Mouse (Mus musculus): ENCODE measurements around the gene Gsap.
A peak's percentile ranks its signal among the peaks of the same experiment; 100 is the strongest.
"Not testable (repeated sequence)": the region's sequence is repeated elsewhere in the genome, so short reads cannot be mapped to it uniquely, and the experiment has no call there.

The Gsap gene

DNA sequence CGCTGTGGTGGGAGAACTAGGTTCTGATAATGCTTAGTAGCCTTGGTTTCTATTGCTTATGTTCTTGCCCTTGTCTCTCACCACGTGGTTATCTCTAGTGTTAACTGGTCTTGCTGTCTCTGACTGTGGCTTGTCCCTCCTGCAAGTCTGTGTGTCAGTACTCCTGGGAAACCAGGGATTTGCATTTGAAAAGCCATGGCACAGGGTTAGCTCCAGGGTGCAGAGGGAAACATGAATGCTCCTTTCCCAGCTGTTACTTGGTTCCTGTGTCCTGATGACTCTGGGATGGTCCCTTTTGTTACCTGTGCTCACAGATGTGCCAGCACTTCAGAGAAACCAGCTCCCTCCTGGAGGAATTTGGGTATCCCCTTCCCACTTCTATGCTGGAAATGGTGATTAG, 3.0 kb upstream of the Gsap start:
- DNase-seq (ENCODE audit: low spot score): not testable (repeated sequence)

DNA sequence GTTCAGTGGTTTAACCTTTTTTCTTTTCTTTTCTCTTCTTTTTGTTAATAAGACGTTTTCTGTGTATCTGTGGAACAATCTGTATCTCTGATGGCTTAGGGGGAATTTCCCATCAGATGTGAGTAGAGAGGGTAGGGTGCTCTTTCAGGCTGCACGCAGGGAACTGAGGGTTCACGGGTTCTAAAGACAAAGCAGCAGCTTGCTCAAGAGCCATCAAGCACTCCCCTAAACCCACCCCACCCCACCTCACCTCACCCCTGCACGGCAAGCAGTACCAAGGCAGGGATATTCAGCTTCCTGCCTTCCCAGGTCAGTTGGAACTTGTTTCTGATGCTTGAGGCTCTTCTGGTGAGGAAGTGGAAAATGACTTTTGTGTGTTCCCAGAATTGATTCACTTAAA, 766 bp downstream of the Gsap start:
- DNase-seq (ENCODE audit: low spot score): no peak

DNA sequence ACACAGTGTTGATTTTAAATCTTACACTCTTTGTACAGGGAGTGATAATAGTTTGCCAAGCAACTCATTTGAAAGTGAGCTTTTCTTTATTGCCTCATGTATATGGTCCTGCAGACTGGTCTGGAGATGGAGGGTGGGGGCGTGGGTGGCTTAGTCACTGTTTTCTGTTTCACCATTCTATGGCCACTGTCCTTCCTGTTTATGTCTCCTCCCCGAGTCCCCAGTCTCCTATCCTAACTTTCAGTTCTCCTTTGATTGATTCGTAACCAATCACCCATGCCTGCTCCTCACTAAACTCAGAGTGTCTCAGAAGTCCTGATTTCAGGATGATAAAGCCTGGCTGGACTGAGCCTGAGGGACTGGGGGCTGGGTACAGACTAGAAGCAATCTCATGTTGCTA, 2.4 kb downstream of the Gsap start:
- no peak for DNase-seq (ENCODE audit: low spot score)

DNA sequence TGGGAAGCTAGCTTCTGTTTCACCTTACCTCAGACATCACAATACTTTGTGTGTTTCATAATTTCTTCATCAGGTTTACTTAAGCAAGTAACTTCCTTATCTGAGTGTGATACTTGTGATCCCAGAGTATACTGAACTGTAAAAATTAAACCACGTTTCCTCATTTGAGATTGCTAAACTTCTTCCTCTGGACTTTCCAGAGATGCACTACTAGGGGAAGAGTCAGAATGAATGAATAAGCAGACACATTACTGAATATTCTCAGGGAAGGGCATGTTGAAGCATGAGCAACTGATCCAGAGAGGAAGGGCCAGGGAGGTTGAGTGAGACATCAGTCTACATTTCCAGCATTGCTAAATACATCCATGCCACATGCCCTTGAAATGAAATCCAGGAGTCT, 3.0 kb downstream of the Gsap start:
- DNase-seq (ENCODE audit: low spot score): no peak

DNA sequence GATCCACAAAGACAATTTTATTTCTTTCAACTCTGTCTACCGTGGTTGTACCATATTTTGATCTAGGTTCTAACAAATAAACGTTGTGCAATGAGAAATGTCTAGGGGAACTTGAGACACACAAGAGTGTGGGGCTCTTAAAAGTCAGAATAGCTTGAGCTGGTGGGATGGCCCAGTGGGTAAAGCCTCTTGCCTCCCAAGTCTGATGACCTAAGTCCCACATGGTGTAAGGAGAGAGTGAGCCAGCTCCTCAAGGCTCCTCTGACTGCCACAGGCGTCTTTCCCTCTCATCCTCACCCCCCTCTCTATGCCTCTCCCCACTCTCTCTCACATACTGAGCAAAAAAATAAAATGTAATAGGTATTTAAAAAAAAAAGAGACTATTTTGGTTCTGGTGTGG, 3.4 kb downstream of the Gsap start:
- DNase-seq (ENCODE audit: low spot score): no peak

DNA sequence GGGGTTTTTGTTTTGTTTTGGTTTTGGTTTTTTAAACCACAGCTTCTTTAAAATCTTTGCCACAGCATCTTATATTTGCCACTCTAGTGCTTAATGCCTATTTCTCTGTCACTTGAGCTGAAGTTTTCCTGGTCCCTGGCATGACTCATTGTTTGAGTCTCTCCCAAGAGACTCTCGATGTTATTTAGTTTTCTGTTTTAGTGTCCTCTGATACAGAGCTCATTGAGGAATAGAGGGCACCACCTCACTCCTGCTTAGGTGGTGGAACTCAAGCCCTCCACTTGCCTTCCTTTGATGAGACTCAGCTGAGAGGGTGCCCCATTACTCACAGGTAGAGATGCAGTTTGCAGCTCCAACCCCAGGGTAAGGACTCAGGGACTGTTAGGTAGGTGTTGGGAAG, 17.4 kb downstream of the Gsap start:
- DNase-seq (ENCODE audit: low spot score): no peak

DNA sequence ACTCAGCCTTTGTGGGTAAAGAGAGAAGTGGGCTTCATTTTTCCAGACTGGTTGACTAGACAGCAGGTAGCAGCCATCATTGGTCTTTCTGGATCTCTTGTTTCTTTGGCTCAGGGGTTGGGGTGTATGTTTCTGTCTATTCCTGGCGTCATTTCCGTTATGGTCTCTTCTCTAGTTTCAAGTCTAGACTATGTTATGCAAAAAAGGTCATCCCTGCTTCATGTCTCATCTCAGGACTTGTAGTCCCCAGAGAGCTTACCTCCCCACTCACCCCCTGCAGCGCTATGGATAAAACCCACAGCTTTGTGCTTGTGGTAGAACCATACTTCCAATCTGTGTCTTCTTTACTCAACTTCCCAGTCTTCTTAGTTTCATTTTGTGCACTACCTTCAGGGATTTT, 18.1 kb downstream of the Gsap start:
- no peak for DNase-seq (ENCODE audit: low spot score)

DNA sequence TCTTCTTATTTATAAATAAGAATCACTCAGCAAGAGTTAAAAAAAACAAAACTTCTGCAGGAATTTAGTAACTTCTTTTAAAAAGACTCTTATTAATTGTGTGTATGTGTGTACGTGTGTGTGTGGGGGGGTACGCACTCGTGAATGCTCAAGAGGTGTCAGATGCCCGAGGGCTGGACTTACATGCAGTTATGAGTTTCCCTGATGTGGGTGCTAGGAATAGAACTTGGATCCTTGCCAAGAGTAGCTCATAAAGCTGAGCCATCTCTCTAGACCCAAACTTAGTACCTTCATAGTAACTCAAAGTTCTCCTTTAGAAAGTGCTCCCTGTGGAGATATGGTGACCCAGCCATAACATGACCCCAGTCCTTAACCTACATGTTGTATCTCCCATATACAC, 20.0 kb downstream of the Gsap start:
- no peak for DNase-seq (ENCODE audit: low spot score)

DNA sequence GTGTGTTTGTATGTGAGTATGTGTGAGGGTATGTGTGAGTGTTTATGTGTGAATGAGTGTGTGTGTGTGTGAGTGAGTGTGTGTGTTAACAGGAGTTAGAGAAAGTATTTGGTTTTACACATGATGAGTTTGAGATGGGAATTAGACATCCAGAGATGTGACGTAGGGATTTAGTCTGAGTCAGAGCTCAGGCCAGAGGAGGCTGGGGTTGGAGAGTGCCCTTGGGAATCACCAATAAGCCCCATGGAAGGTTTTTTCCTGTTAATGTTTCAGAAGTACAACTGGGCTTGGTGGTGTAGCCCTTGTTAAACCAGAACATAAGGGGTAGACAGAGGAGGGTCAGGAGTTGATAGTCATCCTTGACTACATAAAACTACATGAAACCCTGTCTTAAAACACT, 25.4 kb downstream of the Gsap start:
- no peak for DNase-seq (ENCODE audit: low spot score)

DNA sequence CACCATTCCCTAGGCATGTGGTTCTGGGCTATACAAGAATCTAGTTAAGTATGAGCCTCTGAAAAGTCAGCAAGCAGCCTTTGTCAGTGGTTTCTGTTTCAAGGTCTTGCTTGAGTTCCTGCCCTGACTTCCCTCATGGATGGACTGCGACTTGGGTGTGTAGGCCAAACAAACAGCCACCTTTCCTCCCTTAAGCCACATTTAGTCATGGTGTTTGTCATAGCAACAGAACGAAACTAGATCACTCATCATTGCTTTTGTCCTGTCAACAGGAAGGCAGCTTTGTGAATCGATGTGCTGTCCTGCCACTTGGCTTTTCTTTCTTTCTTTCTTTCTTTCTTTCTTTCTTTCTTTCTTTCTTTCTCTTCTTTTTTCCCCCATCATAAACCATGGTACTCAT, 26.9 kb downstream of the Gsap start:
- DNase-seq (ENCODE audit: low spot score): no peak

DNA sequence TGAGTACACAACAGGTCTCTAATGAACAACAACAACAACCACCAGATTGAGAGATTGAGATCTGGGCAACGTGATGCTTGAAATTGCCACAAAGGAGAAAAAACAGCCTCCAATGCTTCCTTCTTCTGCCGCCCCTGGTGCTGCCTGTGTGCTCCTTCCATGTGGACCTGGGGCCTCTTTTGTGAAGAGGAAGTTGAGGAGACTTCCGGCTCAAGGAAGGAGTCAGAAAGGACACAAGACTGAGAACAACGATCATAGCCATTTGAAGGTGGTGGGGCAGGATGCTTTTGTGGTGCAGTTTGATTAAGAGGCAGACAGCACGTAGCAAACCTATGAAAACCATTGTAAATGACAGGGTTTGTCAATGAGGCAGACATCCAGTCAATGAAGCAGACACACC, 27.7 kb downstream of the Gsap start:
- DNase-seq (ENCODE audit: low spot score): no peak

DNA sequence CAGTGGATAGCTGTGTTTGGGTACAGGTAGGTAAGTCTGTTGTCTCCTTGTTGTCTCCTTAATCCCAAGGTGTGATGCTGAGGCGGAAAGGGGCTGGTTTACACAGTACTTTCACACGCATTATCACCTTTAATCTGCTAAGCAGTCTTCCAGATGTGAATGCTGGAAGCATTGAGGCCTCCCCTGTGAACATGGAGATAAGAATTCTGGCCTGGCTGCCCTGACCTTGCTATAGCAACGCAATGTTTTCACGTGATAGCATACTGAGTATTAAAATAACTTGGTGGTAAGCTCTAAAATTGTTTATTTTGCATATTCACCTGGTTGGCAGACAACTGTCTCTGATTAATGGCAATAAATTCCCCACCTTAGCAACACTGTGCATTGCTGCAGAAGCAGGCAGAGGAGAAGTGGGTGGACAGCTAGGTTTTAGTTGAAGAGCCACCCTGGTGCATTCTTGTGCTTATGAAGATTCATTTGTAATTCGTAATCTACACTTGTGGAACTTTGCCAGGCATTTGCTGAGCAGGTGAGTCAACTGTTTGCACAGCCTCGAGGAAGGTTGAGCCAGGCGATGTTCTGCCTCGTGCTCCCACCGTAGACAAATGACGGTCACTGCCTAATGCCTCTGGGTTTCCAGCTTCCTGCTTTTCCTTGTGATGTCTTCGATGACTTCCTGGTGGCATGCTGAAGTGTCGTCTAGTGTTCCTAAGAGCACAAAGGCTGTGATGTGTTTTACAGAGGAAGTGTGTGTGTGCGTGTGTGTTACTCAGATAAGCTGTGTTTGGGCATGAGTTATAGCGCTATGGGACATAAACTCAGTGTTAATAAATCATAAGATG, 31.6 kb downstream of the Gsap start:
- DNase-seq (ENCODE audit: low spot score): no peak

DNA sequence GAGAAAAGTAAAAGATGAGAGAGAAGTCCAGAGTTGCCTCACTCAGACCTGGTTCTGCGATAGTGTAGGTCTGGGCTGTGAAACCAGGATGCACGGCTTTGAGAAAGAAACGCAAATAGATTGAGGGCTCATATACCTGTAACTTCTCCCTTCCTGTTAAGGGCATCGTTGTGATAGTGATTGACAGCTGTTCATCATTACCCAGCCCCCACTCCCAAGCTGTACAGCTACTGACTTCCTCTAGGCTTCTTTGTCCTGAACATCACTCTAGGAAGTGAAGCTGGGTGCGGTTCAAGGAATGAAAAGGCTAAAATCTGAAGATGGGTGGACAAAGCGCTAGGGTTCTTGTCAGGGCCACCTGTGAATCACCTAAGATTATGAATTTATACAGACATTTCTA, 46.8 kb downstream of the Gsap start:
- DNase-seq (ENCODE audit: low spot score): no peak

DNA sequence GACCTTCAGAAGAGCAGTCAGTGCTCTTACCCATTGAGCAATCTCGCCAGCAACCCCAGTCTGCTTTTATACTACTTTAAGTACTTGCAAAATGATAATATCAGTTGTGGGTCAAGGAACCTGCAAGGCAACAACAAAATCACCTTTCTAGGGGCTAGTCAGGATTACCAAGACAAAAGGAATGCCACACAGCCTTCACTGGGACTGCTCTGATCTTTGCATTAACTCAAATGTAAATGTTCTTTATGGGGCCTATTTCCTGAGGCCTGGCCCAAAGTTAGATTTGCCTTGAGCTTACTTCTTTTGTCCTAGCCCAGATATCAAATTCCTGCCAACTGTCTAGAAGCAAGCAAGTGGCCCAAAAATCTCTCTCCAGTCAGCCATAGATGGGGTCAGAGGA, 58.5 kb downstream of the Gsap start:
- DNase-seq (ENCODE audit: low spot score): no peak

DNA sequence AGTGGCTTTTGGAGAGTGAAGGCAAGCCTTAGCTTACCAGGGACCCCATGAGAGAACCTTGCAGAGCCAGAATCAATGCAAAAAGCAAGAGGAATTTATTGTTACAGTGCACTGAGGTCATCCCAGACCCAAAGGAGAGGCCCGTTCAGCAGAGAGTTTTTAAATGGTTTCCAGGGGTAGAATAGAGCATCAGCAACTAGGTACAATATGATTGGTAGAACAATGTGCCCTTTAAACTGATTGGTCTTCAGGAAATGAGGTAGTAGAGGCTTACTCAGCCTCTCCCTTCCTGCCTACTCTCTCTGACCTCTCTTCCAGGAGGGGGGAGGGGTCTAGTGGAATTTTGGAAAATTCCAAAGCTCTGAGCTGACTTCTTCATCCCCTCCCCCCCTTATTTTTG, 59.2 kb downstream of the Gsap start:
- DNase-seq (ENCODE audit: low spot score): no peak

DNA sequence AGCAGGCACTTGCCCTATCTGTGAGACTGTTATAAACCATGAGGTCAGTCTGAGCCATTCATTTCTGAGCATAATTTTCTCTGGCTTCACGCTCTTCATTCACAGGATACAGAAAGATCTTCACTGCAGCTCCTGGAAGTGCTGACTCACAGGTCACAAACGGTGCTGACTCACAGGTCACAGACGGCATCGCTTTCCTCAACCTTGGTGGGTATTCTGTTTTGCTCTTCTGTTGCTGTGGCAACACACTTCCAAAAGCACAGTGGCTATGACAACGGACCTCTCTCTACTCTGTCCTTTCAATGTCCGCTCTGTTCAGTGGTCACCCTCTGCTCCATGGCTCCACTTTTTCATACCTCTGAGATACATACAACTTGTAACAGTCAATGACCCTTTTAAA, 60.7 kb downstream of the Gsap start:
- DNase-seq (ENCODE audit: low spot score): no peak

DNA sequence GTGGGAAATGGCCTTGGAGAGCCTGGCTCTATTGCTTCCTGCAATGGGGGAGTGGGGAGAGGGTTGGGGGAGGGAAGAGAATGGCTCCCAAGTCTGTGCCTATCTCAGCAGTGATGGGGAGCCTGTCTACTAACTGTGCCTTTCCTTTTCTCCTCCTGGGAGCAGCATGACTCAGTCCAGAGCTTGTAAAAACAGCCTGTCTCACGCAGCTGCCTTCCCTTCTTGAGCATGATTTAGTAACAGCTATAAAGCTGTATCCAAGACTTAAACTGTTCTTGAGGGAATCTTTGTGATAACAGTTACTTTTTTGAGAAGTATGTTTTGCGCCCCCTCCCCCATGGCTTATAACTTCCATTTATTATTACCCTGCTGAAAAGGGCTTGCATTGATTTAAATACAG, 61.9 kb downstream of the Gsap start:
- peak; percentile 25 for DNase-seq (ENCODE audit: low spot score)

DNA sequence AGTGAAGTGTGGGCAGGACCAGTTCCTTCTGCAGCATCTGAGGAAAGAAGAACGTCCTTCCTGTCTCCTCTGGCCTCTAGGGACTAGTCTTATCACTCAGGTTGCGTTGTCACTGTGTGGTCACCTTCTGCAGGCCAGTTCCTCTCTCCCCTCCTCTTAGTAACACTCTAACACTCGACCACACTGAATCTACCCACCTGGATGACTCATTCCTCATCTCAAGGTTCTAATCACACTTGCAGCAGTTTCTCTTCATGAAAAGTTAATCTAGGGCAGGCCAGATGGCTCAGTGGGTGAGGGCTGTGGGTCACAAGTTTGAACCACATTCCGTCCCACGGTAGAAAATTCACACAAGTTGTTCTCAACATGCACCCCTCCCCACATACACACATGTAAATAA, 62.8 kb downstream of the Gsap start:
- DNase-seq (ENCODE audit: low spot score): no peak

DNA sequence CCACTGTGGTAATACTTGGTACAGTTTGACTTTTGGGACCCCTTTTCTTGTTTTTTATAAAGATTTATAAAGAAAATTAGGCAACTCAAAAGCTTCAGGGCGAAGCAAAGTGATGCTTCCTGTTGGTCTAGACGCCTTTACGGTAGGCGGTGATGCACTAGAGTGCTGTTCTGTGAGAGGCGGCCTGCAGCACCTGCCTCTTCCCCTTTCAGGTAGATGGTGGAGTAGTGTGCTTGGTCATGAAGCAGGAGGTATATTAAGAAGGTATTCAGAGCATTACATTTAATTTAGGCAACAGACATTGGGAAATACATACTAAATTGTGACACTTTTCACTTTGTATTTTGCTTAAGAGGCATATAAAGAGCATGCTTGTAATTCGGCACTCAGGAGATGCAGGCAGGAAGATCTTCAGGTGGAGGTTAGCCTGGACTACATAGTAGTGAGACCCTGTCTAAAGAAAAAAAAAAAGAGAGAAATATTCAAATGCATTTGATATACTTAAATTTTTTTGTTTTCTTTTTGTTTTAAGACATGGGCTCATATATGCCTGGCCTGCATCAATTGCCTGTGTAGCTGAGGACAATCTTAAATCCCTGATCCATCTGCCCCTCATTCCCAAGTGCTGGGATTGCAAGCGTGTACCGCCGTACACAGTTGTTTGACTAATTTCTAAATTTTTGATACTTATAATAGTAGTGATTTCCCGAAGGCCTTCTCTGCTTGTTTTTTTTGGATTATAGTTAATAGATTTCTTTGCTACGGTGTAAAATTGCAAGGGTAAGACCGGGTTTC, 68.9 kb downstream of the Gsap start:
- DNase-seq (ENCODE audit: low spot score): no peak

DNA sequence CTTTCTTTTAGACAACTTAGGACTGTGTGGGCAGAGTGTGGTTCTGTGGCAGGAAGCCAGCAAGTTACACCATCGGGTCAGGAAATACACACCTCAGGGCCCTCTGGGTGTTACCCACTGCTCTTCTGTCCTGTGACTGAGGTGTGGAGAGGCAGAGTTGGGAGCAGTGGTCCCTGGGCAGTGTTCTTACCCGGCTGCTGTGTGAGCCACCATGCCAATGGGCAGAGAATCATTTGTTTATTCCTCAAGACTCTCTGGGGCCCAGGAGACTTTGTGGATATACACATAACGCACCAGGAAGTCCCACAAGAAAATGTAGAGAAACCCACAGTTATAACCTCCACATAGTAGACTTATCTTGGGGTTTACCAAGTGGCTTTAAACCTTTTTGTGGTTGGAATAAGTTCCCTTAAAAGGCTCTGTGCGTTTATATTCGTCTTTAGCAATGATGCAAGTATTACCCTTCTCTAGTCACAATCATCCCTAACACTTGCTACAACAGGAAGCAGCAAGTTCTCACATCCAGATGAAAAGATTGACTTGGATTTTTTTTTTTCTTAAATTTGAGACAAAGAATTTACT, 69.6 kb downstream of the Gsap start:
- DNase-seq (ENCODE audit: low spot score): no peak

DNA sequence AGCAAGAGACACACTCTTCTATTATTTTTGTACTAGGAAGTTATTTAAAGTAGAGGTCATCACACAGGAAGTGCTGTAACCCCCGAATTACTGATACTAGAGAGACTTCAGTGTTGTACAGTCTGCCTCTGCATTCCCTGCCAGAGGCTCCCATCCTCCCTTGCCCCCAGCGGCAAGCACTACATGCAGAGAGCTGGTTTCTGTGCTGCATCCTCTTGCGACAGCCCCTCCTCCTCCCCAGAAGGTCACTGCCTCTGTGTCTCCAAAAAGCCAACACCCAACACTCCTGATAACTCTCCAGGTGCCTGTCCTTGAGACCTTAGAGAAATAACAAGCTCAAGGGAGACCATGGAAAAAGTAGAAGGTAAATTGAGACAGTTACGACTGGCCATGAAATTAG, 71.1 kb downstream of the Gsap start:
- no peak for DNase-seq (ENCODE audit: low spot score)

DNA sequence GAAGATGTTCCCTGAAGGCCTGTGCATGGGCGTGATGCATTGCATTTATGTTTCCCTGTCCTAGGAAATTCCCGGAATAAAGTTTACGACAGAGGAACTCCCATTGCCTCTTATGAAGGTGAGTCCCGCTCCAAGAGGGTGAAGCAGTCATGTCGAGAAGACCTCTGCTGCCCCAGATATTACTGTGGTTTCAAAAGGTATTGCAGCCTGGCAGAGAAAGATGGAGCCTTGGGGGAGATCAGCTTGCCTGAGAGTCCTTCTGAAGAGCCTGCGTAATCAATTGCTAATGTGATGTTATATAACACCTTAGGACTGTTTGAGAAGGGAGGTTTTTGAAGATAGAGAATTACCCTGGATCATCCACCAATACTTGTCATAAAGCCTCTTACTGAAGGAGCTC, 71.8 kb downstream of the Gsap start:
- no peak for DNase-seq (ENCODE audit: low spot score)

DNA sequence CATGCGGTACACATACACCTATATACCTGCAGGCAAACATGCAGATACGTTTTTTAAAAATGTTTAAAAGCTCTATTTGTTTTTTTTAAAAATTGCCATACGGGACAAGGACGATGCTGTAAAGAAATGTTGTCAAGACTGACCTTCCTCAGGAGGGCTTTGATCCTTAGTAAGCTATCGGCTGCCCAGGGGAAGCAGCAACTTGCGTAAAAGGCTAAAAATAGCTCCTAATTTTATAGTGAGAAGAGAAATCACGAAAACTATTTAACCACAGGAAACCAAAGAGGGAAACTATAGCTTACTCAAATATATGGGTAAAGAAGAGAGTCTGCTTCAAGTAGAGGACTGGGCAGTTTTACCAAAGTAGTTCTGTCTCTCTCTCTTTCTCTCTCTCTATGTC, 74.7 kb downstream of the Gsap start:
- DNase-seq (ENCODE audit: low spot score): no peak

Data from layer of hippocampus, adult 11-12 months (tissue).